Mouse (Mus musculus) C2C12 (cell line): ENCODE results near the gene Vmn1r52.

ENCODE experiments used
- CTCF ChIP-seq: IDR thresholded peaks from one replicate; pipeline ENCODE4 v1.5.1; 2011; ENCODE audit not compliant: control insufficient read depth, insufficient read depth, insufficient read length
- MAX ChIP-seq: IDR thresholded peaks from one replicate; pipeline ENCODE4 v1.6.1; 2011; ENCODE audit warnings: mild to moderate bottlenecking, control low read depth

DNA sequence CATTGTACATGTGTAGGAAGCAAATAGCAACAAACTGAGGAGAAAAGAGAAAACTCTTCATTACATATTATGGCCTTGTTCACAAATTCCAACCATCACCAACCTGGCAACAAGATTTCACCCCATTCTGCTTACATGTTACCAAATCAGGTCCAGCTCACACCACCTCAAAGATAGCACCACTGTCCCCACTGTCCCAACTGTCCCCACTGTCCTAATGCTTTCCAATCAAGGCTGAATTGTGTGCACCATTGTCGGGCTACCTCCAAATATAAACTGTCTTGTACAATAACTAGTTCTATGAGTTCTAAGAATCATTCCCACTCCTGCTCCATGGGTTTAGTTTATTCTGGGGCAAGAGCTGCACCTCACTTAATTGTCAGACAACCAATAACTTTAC lies 49.7 kb downstream of the Vmn1r52 start, which contains the start of gene Vmn1r53:
- no peak for TF ChIP-seq CTCF
- TF ChIP-seq MAX: no peak
